Mouse (Mus musculus) erythroblast, embryonic 14.5 days (primary cell): ENCODE data around the gene Rinl.

ENCODE experiments used
- GATA1 ChIP-seq: IDR thresholded peaks from 2 replicates; pipeline ENCODE4 v1.6.1; 2012; ENCODE audit warnings: low read length, inconsistent platforms, mixed read lengths
- TAL1 ChIP-seq: IDR thresholded peaks from 3 replicates; pipeline ENCODE4 v1.6.1; 2012; ENCODE audit warnings: low read length, inconsistent platforms, mixed read lengths

GRCm38 (mm10) chr7:28758623-28759022 is 30.1 kb upstream of the Rinl start:
- TF ChIP-seq GATA1 (no peak), TAL1 (no peak)
